Mouse (Mus musculus) cerebellum, adult 11 months (tissue): ENCODE measurements around the gene Gm48552.
A peak's percentile ranks its signal among the peaks of the same experiment; 100 is the strongest.

Experiments used
- DNase-seq: peaks from one replicate; pipeline ENCODE4 v3.0.0; 2022

The Gm48552 gene

DNA sequence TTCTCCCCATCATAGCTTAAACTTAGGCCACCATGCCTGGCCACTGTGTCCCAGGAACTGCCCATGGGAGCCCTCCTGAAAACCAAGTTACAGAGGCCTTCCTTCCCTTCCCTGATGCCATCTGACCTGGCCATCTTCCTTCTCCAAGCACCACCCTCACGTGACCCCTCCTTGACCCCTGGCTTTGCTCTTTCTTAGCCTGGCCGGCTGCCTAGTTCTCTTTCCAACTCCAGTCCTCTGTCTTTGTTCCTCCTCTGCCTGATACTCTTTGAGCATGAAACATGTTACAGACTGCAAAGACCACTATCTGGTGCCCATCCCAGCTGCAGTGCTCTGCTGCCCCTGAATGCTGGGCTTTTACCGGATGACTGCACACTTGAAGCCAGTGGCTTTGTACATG lies 568 bp downstream of the Gm48552 start:
- no peak for DNase-seq

DNA sequence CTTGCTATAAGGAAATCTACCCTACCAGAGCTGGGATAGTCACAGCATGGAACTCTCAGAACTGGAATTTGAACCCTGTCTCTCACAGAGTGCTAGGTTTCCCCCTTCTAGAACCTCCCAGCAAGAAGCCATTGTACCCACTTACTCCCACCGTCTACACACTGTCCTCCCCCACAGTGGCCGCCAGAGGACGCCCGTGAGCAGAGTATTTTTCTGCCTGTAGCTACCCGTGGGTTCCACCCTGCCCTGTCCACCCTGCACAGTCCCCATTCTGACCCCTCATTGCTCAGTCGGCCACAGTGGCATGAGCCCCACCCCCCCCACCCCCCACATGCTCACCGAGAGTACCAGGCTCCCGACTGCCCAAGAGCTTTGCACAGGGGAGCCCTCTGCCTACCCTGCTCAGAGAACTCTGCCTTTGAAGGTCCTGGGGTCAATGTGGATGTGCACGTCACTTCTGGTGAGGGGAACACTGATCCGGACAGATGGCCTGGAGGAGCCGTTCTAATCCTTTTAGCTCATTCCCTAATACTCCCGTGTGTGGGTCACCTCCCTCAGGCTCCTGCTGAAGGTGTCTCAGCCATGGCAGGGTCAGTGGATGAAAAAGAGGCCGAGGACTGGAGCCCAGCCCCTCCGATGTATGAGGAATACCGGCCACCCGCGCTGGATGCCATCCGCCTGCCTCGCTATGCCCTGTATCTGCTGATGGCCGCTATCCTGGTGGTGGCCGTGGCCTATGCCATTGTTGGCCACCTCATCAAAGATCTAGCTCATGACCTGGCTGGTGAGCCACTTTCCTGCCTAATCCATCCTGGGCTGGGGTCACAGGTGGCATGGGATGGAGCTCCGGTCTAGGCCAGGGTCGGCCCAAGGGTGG lies 1.2 kb downstream of the Gm48552 start:
- peak; percentile 74 for DNase-seq

DNA sequence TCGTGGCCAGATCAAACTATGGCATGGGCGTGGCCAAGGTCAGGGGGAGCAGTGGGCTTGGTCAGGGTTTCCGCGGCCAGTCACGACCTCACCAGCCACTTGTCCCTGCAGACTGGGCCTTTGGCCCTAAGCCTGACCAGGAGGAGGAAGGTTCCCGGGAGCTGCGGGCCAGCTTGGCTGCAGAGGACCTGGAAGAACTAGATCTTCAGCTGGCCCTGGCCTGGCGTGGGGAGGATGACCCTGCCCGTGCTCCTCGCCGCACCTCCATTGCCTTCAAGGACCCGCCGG lies 1.8 kb downstream of the Gm48552 start:
- no peak for DNase-seq

DNA sequence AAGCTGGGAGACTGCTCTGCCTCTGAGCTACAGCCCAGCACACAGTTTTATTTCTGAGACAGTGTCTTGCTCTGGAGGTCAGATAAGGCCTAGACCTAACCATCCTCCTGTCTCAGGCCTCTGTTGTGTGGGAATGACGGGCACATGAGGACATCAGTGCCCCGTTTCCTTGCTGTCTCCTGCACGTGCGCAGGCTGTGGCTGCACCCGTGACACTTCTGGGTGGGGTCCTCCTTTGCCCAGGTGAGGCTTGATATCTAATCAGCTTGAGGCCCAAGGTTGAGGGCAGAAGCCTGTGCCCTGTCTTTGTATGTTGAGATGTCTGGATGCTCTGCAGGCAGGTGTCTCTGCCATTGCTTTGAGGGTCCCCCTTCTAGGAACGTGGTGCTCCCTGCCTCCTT lies 3.5 kb downstream of the Gm48552 start:
- DNase-seq, result no peak

DNA sequence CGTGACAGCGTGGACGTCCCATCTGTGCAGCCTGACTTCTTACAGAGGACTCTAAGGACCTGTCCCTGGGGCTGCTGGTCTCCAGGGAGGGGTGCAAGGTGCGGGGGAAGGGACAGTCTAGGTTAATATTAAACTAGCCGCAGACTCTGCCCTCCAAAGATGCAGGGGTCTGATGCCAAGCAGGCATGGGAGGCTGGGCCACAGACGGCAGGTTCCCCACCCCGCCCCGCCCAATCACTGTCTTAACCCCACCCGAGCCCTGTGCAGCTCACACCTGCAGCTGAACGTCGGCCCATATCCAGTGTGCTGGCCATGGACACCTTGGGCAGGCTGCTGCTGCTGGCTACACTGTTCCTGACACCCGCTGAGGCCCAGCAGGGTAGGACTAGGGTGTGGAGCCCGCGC lies 4.0 kb downstream of the Gm48552 start, which contains the start of gene Smim24:
TSS of gene Smim24 (plus strand) at position 271 of the 405 bp plus-strand sequence.
- no peak for DNase-seq

DNA sequence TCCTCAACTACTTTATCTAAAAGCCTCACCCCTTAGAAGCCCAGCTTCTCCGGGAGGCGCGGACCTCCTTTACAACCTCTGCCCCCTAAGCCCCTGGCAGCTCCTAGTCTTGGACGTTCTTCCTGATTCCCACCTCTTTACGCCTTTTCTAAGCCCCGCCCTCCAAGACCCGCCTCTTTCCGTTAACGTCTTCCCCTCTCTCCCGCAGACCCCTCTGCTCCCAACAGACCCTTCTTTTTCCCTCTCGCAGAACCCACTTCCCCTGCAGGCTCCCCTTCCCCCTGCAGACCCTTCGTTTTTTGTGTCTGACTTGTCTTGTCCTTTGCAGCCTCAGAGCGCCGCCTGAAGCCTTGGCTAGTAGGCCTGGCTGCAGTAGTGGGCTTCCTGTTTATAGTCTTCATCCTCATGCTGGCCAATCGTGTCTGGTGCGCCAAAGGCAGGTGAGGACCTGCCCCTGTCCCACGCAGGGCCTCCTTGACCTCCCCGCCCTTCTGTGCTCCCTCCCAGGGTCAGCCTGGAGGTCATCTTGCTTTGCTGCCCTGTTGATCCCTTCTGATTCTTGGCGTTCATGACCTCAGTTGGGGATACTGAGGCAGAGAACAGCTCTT lies 4.8 kb downstream of the Gm48552 start:
- DNase-seq, result no peak

DNA sequence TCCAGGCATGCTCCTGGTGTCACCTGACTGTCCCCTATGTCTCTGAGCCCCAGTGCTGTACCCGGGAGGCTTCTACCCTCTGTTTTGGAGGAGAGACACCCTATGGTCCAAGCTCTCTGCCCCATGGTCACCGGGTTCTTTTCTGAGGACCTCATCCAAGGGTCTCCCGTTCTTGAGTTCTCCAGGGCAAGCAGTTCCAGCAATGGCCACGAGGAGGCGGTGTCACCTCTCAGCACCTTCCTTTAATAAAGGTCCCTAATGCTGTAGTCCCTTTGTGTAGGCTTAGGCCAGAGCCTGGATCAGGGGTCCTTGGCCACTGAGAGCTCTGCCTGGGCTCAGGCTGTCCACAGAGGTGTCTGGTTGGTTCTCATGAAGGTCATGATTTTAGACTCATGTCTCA lies 6.3 kb downstream of the Gm48552 start:
- DNase-seq, result peak; percentile 73

DNA sequence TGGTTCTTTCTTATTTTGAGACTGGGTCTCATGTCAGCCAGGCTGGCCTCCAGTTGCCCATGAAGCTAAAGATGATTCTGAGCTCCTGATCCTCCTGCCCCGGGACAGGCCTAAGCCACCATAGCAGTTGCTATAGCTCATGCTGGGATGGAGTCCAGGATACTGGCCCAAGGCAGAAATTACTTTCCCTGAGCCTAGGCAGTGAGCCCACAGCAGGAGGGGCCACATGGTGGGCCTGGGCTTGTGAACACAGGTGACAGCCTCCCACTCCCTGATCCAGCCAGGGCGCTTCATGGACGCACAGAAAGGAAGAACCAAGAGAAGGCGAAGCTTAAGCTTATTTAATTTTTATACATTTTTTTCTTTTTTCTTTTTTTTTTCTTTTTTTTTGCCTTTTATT lies 7.1 kb downstream of the Gm48552 start:
- no peak for DNase-seq

DNA sequence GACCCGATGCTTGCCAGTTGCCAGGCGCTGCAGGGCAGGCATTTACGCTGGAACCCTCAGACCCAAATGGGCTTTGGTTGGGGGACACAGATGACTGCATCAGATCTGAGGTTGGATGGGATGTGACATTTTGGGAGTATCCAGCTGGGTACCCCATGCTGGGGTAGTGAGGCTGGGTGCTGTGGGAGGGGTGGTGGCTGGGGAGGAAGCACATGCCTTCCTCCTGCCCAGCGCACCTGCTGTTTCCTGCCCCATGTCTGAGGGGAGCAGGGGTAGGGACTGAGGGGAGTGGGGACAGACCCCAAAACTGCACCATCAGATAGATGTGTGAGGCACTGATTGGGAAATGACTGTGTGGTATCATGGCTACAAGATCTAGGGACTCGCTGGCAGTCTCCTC lies 7.9 kb downstream of the Gm48552 start:
- DNase-seq, result no peak

DNA sequence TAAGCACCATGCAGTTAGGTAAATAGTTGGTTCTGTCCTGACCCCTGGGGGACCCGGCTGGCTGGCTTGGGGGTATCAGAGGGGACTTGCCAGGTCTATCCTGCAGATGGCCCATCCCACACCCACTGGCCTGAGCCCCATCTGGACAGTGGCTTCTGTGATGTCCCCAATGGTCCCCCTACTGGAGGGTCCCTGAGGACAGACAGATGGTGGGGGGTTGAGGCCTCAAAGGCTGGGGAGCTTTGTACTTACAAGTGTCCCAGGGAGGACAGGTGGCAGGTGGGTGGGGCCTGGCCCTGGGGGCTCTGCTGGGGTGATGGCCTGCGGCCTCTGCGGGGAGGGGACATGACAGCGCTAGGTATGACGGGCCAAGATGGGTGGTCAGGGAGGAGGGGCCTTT lies 10.5 kb downstream of the Gm48552 start:
- DNase-seq, result no peak

DNA sequence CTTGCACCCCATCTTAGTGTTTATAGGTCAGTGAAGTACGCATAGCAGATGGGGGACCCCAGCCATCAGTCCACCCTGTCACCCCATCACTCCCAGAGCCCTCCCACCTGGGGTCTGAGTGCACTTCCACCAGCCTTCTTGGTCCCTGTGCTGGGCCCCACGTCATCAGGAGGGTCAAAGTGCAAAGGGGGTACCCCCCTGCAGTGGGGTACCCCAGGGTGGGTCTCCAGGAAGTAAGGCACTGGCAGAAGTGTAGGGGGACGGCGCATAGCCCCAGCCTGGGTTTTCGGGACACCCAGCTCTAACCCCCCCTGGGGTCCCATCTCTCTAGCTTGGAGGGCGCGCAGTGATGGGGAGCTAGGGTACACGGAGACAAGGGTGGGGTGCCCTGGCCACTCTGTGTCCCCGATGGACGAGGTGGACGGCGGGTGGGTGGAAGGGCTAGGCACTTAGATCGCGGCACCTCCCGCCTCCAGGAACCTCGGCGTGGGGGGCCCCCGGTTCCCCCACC lies 11.0 kb downstream of the Gm48552 start:
- DNase-seq, result no peak

DNA sequence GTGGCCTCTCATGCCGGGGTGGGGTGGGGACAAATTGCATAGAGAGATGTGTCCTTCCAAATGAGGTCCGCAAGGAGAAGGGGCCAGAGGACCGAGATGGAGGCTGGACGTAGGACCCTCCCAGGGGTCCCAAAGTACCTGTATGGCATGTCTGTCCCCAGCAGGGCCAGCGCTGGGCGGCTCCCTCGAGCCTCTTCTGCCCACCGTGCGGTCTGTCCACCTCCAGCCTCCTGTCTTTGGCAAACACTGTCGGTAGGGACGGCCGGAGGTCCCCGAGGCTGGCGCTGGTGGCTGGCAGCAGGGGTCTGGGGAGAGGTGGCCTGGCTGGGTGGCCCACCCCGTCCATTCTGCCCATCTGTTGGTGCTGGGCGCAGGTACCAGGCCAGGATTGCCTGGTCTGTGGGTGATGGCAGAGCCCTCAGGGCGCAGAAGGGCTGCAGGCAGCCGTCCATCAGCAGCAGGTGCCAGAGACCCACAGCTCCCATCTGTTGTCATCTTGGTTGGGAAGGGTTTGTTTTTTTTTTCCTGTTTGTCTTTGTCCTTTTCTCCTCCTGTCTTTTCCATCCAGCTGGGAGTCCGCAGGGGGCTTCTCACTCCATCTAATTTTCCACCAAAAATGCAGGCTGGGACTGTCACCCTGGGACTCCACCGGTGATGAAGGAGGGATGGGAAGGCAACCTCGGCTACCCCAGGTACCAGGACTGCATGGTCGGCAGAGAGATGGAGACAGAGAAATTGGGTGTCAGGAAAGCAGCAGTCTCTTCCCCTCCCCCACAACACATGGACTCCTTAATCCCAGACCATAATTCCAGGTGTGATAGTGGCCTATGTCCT lies 11.8 kb downstream of the Gm48552 start:
- DNase-seq, result peak; percentile 88

DNA sequence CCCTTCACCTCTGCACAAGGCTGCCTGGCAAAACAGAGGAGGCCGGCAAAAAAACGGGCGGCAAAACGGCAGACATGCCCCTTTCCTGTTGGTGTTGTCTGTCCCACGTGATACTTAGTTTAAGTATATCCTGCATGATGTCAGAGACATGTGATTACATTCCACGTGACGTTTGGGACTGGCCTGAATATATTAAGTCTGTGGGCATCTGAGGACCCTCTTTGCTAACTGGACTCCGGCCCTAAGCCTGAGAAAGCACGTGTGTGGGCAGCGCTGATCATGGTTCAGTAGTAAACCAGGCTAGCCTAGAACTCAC lies 12.4 kb downstream of the Gm48552 start:
- DNase-seq, result no peak

DNA sequence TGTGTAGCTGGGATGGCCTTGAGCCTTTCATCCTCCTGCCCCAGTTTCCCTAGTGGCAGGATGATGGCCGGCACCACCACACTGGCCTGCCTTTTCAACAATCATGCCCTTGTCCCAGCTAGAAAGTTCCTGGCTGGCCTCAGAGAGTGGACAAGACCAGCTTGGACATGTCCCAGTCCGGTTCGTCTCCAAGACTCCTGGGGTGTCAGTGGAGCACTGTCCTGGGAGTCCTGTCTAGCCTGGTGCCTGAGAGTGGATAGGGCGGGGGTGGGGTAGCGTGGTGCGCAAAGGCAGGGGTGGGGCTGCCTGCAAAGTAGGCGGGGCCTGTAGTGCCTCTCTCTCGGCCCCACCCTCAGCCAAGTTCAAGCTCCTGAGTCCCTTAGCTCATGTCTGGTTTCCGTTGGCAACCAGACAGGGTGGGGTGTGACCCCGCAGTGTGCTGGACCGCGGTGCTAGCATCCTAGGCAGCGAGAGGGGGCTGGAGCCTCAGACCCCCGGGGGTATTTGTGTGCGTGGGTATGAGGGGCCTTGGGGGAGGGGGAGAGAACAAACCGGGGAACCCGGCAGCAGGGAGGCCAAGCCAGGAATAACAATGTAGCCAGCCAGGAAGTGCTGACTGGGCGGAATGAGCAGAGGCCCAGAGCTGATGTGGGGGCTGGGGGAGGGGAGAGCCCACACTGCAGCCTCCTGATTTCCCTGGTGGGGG lies 12.9 kb downstream of the Gm48552 start:
- peak; percentile 61 for DNase-seq

DNA sequence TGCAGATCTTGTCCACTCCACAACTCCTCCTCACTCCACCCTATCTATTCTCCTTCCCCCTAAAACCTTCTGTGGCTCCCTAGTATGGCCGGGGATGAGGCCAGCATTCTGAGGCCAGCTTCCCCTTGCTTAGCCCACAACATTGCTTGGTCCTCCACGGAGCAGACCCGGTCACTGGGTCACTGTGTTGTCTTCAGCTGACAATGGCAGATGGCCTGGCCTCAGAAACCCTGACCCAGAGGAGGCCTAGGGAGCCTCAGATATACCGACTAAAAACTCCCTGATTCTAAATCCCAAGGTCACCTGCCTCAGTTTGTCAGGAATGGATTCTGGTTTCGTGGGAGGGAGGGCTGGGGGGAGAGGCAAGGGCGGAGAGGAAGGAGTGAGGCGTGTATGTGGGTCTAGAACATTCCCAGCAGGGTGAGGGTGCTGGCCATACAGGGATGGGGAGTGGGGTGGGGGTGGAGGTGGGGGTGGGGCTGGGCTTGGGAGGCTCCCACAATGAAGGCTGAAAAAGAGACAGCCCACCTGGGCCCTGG lies 13.5 kb downstream of the Gm48552 start:
- DNase-seq, result peak; percentile 43

DNA sequence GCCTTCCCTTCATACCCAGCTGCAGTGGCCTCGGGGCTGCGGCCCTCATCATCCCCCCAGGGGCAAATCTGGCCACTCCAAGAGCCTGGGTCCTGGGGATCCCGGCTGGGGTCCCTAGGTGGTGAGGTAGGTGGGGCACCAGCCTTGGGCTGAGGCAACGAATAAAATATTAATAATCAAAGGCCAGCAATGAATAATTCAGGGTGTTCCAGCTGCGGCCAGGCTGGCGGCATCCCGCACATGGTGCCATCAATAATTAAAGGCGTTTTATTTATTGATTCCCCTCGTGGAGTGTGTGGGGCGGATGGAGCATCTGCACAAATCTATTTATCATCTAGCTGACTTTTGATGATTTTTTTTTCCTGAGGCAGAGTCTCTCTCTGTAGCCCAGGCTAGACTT lies 14.7 kb downstream of the Gm48552 start:
- peak; percentile 34 for DNase-seq

DNA sequence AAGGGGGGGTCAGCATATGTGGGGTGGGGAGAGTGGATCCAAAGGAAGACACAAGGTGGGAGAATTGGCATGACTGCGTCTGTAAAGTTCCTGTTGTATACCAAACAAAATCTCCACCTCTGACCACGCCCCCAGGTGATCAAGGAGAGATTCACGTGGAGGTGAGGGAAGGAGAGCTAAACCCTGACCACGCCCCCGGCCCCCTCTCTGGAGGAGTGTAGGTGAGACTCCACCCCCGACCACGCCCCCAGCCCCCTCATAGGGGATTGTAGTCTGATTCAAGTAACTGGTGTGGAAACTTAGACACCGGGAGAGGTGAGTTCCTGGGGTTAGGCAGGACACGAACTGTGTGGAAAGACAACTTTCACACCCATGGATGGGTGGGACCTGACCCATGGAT lies 15.3 kb downstream of the Gm48552 start:
- peak; percentile 39 for DNase-seq

DNA sequence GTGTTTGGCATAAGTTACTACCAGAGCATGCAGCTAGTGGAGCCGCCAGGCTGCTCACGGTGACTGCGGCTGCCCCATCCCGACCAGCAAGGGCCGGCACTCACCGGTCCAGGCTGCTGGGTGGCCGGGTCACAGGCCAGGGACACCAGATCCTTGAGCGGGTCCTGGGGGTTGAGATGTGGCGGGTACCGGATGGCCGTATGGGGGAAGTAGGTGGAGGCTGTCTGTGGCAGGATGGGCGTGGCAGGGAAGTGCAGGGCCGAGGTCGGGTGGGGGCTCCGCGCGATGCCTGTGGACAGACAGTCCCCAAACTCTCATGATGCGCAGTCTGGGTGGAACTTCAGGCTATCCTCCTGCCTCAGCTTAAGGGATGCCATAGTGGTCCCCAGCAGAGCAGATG lies 15.9 kb downstream of the Gm48552 start:
- peak; percentile 38 for DNase-seq

DNA sequence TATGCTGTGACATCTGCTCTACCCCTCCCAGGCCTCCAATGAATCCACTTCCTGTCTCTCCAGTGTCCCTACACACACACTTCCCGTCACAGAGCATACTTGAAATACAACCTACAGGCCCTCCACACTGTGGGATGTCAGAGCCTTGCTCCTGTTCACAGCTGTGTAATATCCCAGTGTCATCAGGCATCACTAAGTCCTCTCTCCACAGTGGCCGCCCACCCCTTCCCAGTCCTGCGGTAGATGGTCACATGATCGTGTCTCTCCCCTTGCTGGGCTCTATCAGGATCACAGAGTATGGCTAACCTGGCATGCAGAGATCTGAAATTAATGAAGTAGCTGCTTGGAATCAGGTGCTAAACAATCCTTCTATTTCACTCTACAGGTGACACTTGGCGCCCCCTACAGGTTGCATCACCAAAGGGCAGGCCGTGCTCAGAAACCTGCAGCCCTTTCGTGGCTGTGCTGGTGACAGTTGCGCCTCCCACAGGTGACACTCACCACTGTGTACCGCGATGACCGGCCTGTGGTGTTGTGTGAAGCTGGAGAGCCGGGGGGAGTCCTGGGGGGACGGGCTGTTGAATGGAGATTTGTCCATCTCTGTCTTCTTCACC lies 16.9 kb downstream of the Gm48552 start:
- DNase-seq, result peak; percentile 82

DNA sequence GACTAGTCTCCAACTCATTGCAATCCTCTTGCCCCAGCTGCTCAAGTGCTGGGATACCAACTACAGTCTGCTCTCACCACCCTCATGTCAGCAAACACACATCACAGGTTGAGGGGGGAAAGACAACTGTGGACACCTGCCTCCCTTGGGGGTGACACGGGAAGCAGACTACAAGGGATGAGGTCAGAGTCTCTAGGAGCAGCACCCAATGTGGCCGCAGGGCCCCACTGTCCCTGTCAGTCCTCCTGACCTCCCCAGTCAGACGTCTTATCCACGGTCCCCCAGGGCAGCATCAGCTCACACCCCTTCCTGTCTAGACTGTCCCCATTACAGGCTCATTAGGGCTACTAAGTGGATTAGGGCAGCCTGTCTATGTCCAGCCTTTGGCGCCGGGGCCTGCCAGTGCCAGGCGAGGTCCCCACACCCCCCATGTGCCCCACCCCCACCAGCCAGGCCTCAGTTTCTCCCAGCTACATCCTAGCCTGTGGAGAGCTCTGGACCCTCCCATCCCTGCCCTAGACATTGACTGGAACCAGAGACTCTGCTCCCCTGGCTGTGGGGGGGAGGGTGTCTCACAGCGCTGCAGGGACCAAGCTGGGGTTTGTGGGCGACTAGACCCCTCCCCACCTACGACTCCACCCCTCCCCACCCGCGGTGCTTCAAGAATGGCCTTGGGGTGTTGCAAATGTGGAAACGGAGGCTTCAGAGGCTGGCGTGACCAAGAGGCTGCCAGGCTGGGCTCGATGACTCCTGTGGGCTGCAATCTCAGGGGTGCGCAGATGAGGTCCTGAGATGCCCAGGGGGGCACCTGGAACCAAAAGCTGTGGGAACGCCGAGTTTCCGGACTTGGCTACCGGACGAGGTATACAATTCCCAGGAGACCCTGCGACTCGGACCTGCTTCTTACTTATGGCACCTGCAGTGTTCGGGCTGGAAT lies 18.0 kb downstream of the Gm48552 start:
- no peak for DNase-seq
